Mouse (Mus musculus) CH12F3 (cell line): ENCODE data around the gene Gm3194.
"Not testable (repeated sequence)": the region's sequence is repeated elsewhere in the genome, so short reads cannot be mapped to it uniquely, and the experiment has no call there.

ENCODE experiments used
- in situ Hi-C: fragments of 300-500 bp; cut with MboI; formaldehyde crosslinking; loops from 2 replicates; pipeline ENCODE4 v1.14.3; 2020; ENCODE audit warnings: low sequenced_read_pairs

Gm3194 gene

GRCm38 (mm10) chr14:5455367-5455766 is at the start of gene Gm3194:
Gene Gm3194, minus strand, starts transcription at chr14:5455467.
- in situ Hi-C loops = not testable (repeated sequence)

GRCm38 (mm10) chr14:5501374-5501773 is 46.1 kb upstream of the Gm3194 start, which contains the start of gene Gm3488:
Gene Gm3488, plus strand, starts transcription at chr14:5501674.
- in situ Hi-C loops = not testable (repeated sequence)

GRCm38 (mm10) chr14:5483907-5484306 is 28.6 kb upstream of the Gm3194 start, which contains the start of gene Gm3187:
Gene Gm3187, plus strand, starts transcription at chr14:5484207.
- in situ Hi-C loops = not testable (repeated sequence)

- in situ Hi-C loops = not testable (repeated sequence)
Measured at GRCm38 (mm10) chr14:5477730-5478129, 22.5 kb upstream of the Gm3194 start, which contains the start of gene Gm8246. Gene Gm8246, minus strand, starts transcription at chr14:5477830.

GRCm38 (mm10) chr14:5460469-5460868 is 5.2 kb upstream of the Gm3194 start:
- in situ Hi-C loops = not testable (repeated sequence)

GRCm38 (mm10) chr14:5388949-5389348 is 66.3 kb downstream of the Gm3194 start, which contains the start of gene Gm3500:
Gene Gm3500, minus strand, starts transcription at chr14:5389049.
- in situ Hi-C loops = not testable (repeated sequence)
